Mouse (Mus musculus) adrenal gland, adult 2 months (tissue): ENCODE measurements at regions not wholly inside any gene's neighbourhood (a gene's known extent, or its start where the extent isn't known, plus 50 kb on each side); places are given as distances from the start of the nearest gene placed in this dataset.

ENCODE experiments used
- DNase-seq: peaks from one replicate; pipeline ENCODE4 v3.0.0; 2021

GRCm38 (mm10) chr3:58153874-58154756, 260.4 kb upstream of the Tsc22d2 start:
- DNase-seq = no peak

GRCm38 (mm10) chr3:58159384-58159783, 255.1 kb upstream of the Tsc22d2 start:
- DNase-seq = no peak

- peak; percentile 80 for DNase-seq
These were observed 252.3 kb upstream of the Tsc22d2 start for GRCm38 (mm10) chr3:58162238-58162637.

GRCm38 (mm10) chr3:58163806-58164205, 250.7 kb upstream of the Tsc22d2 start:
- DNase-seq = peak; percentile 79

- DNase-seq = peak; percentile 57
These were observed 247.9 kb upstream of the Tsc22d2 start for GRCm38 (mm10) chr3:58166628-58167027.

- DNase-seq = no peak
These were observed 247.4 kb upstream of the Tsc22d2 start for GRCm38 (mm10) chr3:58167121-58167520.

- DNase-seq = no peak
These were observed 246.7 kb upstream of the Tsc22d2 start for GRCm38 (mm10) chr3:58167761-58168290.

GRCm38 (mm10) chr3:58168522-58169185, 245.9 kb upstream of the Tsc22d2 start:
- peak; percentile 79 for DNase-seq

GRCm38 (mm10) chr3:58169786-58170185, 244.7 kb upstream of the Tsc22d2 start:
- DNase-seq = no peak

GRCm38 (mm10) chr3:58172096-58172495, 242.4 kb upstream of the Tsc22d2 start:
- peak; percentile 68 for DNase-seq

GRCm38 (mm10) chr3:58173821-58174220, 240.7 kb upstream of the Tsc22d2 start:
- no peak for DNase-seq

GRCm38 (mm10) chr3:58181715-58182114, 232.8 kb upstream of the Tsc22d2 start:
- no peak for DNase-seq

GRCm38 (mm10) chr3:58182299-58182698, 232.2 kb upstream of the Tsc22d2 start:
- no peak for DNase-seq

- DNase-seq = no peak
These were observed 231.2 kb upstream of the Tsc22d2 start for GRCm38 (mm10) chr3:58183279-58183678.

- no peak for DNase-seq
These were observed 214.1 kb upstream of the Tsc22d2 start for GRCm38 (mm10) chr3:58200462-58200861.

- no peak for DNase-seq
These were observed 211.7 kb upstream of the Tsc22d2 start for GRCm38 (mm10) chr3:58202816-58203215.

- DNase-seq = no peak
These were observed 210.7 kb upstream of the Tsc22d2 start for GRCm38 (mm10) chr3:58203806-58204205.

- no peak for DNase-seq
These were observed 209.0 kb upstream of the Tsc22d2 start for GRCm38 (mm10) chr3:58205526-58205925.

- peak; percentile 27 for DNase-seq
These were observed 207.6 kb upstream of the Tsc22d2 start for GRCm38 (mm10) chr3:58206776-58207398.

GRCm38 (mm10) chr3:58211016-58211415, 203.5 kb upstream of the Tsc22d2 start:
- DNase-seq = peak; percentile 57

GRCm38 (mm10) chr3:58224696-58225095, 189.8 kb upstream of the Tsc22d2 start:
- no peak for DNase-seq

GRCm38 (mm10) chr3:58226447-58227321, 187.8 kb upstream of the Tsc22d2 start:
- DNase-seq = no peak
